Mouse (Mus musculus) cerebellum, postnatal 4 days (tissue): ENCODE data around the gene Ccdc138.

Experiments
- DNase-seq, 2 experiments: peaks; one replicate each; pipeline ENCODE4 v3.0.0; 2022; ENCODE audit warnings: low spot score in 2 of 2, mixed read lengths in 1 of 2

The Ccdc138 gene

DNA sequence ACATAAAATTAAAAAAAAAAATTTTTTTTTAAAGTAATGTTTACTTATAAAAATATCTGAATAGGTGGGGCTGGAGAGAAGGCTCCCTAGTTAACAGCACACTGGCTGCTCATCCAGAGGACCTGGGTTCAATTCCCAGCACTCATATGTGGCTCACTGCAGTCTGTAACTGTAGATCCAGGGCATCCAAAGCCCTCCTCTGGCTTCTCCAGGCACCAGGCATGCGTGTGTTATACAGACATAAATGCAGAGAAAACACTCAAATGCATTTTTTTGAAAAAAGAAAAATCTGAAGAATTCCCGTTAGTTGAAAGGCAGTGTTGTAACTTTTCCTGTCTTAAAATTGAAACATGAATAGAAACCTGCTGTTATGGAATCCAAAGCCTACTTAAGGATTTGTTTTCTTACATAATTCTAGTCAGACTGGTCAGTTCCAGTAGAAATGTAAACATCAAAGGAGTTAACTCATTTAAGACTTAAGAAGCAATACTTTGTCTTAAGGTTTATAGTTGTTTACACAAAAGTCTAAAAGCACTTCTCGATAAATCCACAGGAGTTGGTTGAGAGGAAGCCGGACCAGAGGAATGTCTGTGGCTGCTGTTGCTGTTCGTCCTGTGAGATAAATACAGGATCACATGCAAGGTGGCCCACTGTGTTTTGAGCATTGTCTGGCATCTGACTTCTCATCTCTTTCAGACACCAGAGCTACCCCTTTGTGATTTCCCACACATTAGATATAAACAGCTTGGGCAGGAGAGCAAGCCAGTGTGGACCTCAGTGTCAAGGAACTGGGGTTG, 87.9 kb downstream of the Ccdc138 start:
- DNase-seq = no peak

GRCm38 (mm10) chr10:58594486-58594885, 96.7 kb downstream of the Ccdc138 start:
- DNase-seq = no peak

- no peak for DNase-seq
Observed at GRCm38 (mm10) chr10:58595197-58595596, 97.4 kb downstream of the Ccdc138 start.

DNA sequence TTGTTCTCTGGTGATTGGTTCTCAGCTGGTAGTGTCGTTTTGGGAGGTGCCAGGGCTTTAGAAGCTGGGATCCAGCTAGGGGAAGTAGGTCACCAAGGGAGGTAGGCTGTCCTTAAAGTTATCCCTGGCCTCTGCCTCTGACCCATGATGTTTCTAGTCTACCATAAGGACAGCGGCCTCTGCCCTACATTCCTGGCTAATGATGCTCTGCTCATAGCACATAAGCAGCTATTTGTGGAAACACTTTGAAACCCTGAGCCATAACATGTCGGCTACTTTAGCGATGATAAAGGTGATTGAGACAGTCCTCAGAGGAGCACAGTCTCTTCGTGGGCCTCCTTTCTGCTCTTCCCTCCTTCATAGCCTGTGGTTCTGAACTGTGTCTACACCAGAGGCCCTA, 98.1 kb downstream of the Ccdc138 start:
- DNase-seq = no peak

- DNase-seq = no peak
Observed at GRCm38 (mm10) chr10:58600151-58600550, 102.4 kb downstream of the Ccdc138 start.

GRCm38 (mm10) chr10:58600983-58601382, 103.2 kb downstream of the Ccdc138 start:
- no peak for DNase-seq

GRCm38 (mm10) chr10:58601431-58601901, 103.7 kb downstream of the Ccdc138 start:
- DNase-seq = peak in 1 of 2 experiments; percentile 45

DNA sequence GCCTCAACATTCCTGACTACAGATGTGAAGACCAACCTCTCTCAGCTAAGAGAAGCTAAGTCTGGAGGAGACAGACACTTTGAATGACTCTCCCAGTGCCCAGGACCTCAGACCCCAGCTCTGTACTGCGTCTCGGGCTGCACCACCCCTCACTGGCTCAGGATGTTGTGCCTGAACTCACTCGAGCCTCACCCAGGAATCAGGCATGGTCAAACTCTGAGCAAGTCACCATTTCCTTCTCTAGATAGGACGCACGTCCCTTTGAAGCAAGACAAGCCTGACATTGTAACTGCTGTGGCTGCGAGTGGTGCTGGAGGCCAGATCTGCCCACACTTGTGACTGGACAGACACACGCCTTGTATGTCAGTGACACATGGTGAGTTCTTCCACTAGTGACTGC, 104.2 kb downstream of the Ccdc138 start:
- DNase-seq = no peak

DNA sequence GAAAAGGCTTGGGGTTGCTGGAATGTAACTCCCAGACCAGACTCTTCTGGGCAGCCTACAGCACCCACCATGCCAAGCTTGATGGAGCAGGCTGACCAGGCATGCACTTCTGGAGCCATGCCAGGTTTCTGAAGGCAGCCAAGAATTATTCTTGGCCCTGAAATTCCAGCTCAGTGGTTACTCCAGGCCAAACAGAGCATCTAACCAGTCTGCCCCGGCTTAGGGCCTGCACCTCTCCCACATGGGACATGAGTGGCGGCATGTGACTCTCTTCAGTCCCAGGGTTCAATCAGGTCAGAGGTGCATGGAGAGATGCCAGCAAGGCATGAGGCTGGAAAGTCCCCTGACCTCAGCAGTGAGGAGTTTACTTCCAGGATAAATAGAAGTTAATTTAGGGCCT, 107.0 kb downstream of the Ccdc138 start:
- DNase-seq = peak in 1 of 2 experiments; percentile 80

DNA sequence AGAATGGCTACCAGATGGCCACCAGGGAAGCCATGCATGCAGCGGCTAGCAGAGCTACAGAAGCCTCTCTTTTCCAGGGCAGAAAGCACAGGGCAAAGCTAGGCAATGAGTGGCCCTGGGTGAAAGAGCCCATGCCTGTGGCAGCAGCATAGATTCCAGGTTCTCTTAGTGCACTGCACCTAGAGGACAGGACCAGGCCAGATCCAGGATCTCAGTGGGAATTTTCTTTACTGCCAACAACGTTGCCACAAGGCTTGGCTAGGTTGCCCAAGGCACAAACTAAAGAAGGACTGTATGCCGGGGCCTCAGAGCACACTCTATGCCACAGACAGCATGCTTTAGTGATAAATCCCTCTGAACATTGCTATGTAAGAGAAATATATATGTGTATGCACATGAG, 108.6 kb downstream of the Ccdc138 start:
- DNase-seq = no peak

DNA sequence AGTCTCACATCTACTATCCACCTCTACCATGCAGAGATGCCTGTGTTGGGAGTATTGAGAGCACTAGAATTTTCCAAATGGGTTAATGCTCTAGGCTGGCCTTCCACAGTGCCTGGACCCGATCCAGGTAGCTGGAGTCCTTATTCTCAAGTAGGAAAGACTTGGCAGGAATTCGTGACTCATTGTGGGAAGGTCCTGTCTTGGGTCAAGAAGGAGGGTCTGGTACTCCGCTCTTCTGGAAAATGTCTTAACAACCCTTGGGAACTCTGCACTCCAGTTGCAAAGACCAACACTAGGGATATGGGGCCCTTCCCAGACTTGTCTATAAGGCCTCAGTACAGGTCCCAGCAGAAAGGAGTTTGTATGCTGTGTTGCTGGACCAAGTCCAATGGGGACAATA, 111.1 kb downstream of the Ccdc138 start:
- no peak for DNase-seq

DNA sequence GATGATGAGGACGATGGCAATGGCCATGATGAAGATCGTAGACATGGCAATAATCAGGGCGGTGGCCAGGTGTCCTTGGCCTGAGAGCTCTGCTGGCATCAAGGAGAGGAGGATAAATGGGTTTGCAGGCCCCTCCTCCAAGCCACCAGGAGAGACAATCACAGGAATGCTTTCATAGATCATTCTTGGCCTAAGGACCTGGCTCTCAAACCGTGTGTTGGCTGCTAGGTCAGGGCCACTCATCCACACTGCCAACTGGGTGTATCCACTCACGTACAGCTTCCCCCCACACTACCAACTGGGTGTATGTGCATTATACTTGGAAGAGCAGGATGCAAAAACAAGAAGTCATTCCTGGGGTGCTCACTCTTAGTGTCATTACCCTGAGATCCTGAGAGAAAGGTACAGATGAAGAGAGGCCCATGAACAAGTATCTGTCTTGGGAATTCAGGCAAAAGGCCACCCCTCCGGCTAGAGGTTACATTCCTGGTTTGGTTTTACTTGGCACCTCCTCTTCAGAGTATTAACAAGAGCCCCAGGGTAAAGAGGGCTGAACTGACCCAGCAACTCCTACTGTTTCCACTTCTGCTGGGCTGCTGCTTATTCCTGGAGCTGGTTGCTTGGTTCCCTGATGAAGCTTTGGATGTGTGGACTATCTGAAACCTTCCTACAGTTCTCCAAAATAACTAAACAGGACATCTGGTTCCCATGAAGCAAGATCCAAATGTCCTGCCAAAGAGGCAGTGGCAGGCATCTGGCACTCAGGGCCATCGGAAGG, 112.9 kb downstream of the Ccdc138 start:
- DNase-seq = no peak

DNA sequence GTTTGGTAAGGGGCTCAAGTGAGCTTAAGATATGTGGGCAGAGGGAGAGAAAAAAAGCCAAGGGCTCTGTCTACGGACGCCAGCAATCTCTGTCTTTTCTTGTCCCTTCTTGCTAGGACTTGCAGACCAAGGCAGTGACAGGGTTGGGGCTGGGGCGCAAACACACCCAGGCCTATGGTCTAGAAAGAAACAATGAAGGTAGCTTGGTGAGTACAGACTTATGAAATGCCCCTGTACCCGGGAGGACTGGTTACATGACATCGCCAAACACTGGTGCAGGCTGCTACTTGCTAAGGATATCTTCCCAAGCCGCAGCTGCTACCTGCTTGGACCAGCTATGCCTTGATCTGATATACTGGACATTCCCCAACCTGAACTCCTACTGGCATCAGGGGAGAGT, 116.9 kb downstream of the Ccdc138 start:
- DNase-seq = no peak

- no peak for DNase-seq
Observed at GRCm38 (mm10) chr10:58616565-58616964, 118.8 kb downstream of the Ccdc138 start.

GRCm38 (mm10) chr10:58618501-58619216, 120.9 kb downstream of the Ccdc138 start:
- DNase-seq = peak in 1 of 2 experiments; percentile 51

DNA sequence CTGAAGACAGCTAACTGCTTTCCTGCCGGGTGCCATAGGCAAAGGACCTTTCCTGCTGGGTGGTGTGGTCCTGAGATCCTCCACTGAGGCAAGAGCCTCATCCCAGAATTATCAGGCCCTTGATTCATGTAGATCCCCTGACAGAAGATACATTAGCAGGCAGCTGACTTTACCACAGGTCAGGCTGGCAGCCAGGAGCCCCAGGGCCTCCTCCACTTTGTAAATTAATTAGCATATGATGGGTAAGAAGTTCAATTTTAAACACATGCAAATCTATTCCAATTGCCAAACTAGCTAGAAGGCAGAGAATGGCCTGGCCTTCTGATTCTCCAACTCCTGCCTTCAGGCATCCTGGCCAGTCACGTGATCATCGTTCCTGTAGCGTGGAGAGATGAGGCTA, 121.5 kb downstream of the Ccdc138 start:
- DNase-seq = no peak

GRCm38 (mm10) chr10:58624848-58625711, 127.3 kb downstream of the Ccdc138 start:
- no peak for DNase-seq
